Mouse (Mus musculus) small intestine, adult 2 months (tissue): ENCODE data around the gene Rd3l.

Source experiments
- CTCF ChIP-seq: fragments of 200-500 bp; IDR thresholded peaks from 2 replicates; pipeline ENCODE4 v1.5.1; 2012; ENCODE audit warnings: low read depth, mild to moderate bottlenecking, control low read depth, inconsistent platforms, low read length, moderate library complexity, mixed read lengths; ENCODE audit not compliant: insufficient replicate concordance, insufficient read length; ENCODE audit errors: extremely low read depth
- POLR2A ChIP-seq: fragments of 200-500 bp; IDR thresholded peaks from 2 replicates; pipeline ENCODE4 v1.6.1; 2012; ENCODE audit warnings: low read depth, mild to moderate bottlenecking, control low read depth, inconsistent platforms, low read length, moderate library complexity

- TF ChIP-seq CTCF (no peak), POLR2A (no peak; the same call in 1 of the 2 replicates)
Observed at GRCm38 (mm10) chr12:111943421-111944064, 37.6 kb downstream of the Rd3l start.
